Mouse (Mus musculus): ENCODE results near the gene Dmpk.

- no peak for TF ChIP-seq CTCF (IDR thresholded peaks at IDR 0.05; ENCODE audit: borderline replicate concordance, control insufficient read depth, extremely low read depth, insufficient read depth, low read length, poor library complexity)
- no peak for TF ChIP-seq POLR2A (IDR thresholded peaks at IDR 0.05; ENCODE audit: control insufficient read depth, extremely low read depth, insufficient read depth, low read length, poor library complexity)
Observed at GRCm38 (mm10) chr7:19091913-19092312, 8.3 kb downstream of the Dmpk start.
